Mouse (Mus musculus): ENCODE results near the gene Sh3gl1.

Sh3gl1 gene

GRCm38 (mm10) chr17:55996007-55996406 lies 40.4 kb downstream of the Sh3gl1 start:
- DNase-seq (ENCODE audit: low read depth), result no peak

GRCm38 (mm10) chr17:55990278-55990898 lies 46.0 kb downstream of the Sh3gl1 start:
- DNase-seq (ENCODE audit: low read depth), result no peak

GRCm38 (mm10) chr17:55986030-55986961 lies 50.1 kb downstream of the Sh3gl1 start, which contains the start of gene Fsd1:
Fsd1 (plus strand) TSS chr17:55986509.
- DNase-seq (ENCODE audit: low read depth), result no peak

- no peak for DNase-seq (ENCODE audit: low read depth)
Observed at GRCm38 (mm10) chr17:55977301-55977700, 59.1 kb downstream of the Sh3gl1 start.

- DNase-seq (ENCODE audit: low read depth), result no peak
Observed at GRCm38 (mm10) chr17:55976255-55976862, 60.1 kb downstream of the Sh3gl1 start.

GRCm38 (mm10) chr17:55971453-55971852 lies 65.0 kb downstream of the Sh3gl1 start:
- no peak for DNase-seq (ENCODE audit: low read depth)

- no peak for DNase-seq (ENCODE audit: low read depth)
Observed at GRCm38 (mm10) chr17:55969966-55970891, 66.2 kb downstream of the Sh3gl1 start, which contains the start of gene Shd. Shd (plus strand) TSS chr17:55970467.

GRCm38 (mm10) chr17:55969560-55969959 lies 66.9 kb downstream of the Sh3gl1 start:
- DNase-seq (ENCODE audit: low read depth), result no peak

- DNase-seq (ENCODE audit: low read depth), result no peak
Observed at GRCm38 (mm10) chr17:55968210-55968609, 68.2 kb downstream of the Sh3gl1 start.

GRCm38 (mm10) chr17:55967186-55967585 lies 69.2 kb downstream of the Sh3gl1 start:
- no peak for DNase-seq (ENCODE audit: low read depth)
